Mouse (Mus musculus) intestine, embryonic 15.5 days (tissue): ENCODE results near the gene Vsig8. TPM values are rescaled to one million over a fixed set of nuclear protein-coding genes. Genes with fewer than 3 reads are reported as not detected.

Experiments
- ATAC-seq: fragments of 200-750 bp; cut with Nextera tagmentation; 2 replicates; pipeline ENCODE4 v1.8.0; 2017; ENCODE audit warnings: moderate TSS enrichment, moderate library complexity
- H3K27ac ChIP-seq: fragments of 300-500 bp; sonication (generic); 2 replicates; pipeline ENCODE4 v1.5.1; 2015; ENCODE audit warnings: mild to moderate bottlenecking, inconsistent platforms
- H3K27me3 ChIP-seq: fragments of 300-500 bp; sonication (generic); replicated peaks from 2 replicates; pipeline ENCODE4 v1.6.1; 2015; ENCODE audit warnings: inconsistent platforms
- H3K36me3 ChIP-seq: fragments of 300-500 bp; sonication (generic); 2 replicates; pipeline ENCODE4 v1.6.1; 2015; ENCODE audit warnings: inconsistent platforms
- H3K4me1 ChIP-seq: fragments of 300-500 bp; sonication (generic); replicated peaks from 2 replicates; pipeline ENCODE4 v1.6.1; 2015; ENCODE audit warnings: inconsistent platforms
- H3K4me2 ChIP-seq: fragments of 300-500 bp; sonication (generic); replicated peaks from 2 replicates; pipeline ENCODE4 v1.6.1; 2015; ENCODE audit warnings: mild to moderate bottlenecking, inconsistent platforms
- H3K4me3 ChIP-seq: fragments of 300-500 bp; sonication (generic); replicated peaks from 2 replicates; pipeline ENCODE4 v1.5.1; 2015; ENCODE audit warnings: inconsistent platforms
- H3K9ac ChIP-seq: fragments of 300-500 bp; sonication (generic); 2 replicates; pipeline ENCODE4 v1.6.1; 2015; ENCODE audit warnings: inconsistent platforms
- H3K9me3 ChIP-seq: fragments of 300-500 bp; sonication (generic); 2 replicates; pipeline ENCODE4 v1.6.1; 2016; ENCODE audit warnings: inconsistent platforms
- WGBS: fragments of 180-500 bp; shearing (Covaris S2); methylation state at CpG from one replicate; pipeline ENCODE4 v1.1.7; 2015; 5-methylcytosine and 5-hydroxymethylcytosine counted together
- polyA plus RNA-seq: library from polyadenylated mRNA; unstranded; fragments of >200 nt; fragmentation: Nextera tagmentation; extraction: Ambion mirVana; gene quantifications from 2 replicates; pipeline ENCODE4 v1.2.1, GENCODE M21; 2015

Gene Vsig8
- polyA plus RNA-seq, 1 experiment from 2014 or later, result 0.28 TPM

GRCm38 (mm10) chr1:172602326-172602725 lies 46.6 kb downstream of the Vsig8 start, which contains the start of gene Fcrl6:
Gene Fcrl6, minus strand, starts transcription at chr1:172602551.
- Histone ChIP-seq H3K4me2 (no peak within 1 kb of the TSS), H3K27ac (no peak within 1 kb of the TSS), H3K36me3 (no peaks in the 10 kb centered on the region), H3K27me3 (no peaks in the 10 kb centered on the region), H3K9me3 (no peaks in the 10 kb centered on the region), H3K4me1 (no peaks in the 10 kb centered on the region), H3K9ac (no peak within 1 kb of the TSS), H3K4me3 (no peak within 1 kb of the TSS)
- ATAC-seq, result no peak
- 76% methylated on average over 1 of the region's 1 CpGs for whole genome bisulfite sequencing

GRCm38 (mm10) chr1:172611304-172611703 lies 55.6 kb downstream of the Vsig8 start:
- Histone ChIP-seq H3K9ac (no peak overlapping the region), H3K4me2 (no peak overlapping the region), H3K27ac (no peak overlapping the region), H3K4me1 (no peaks in the 10 kb centered on the region), H3K9me3 (no peaks in the 10 kb centered on the region), H3K4me3 (no peak overlapping the region), H3K27me3 (no peaks in the 10 kb centered on the region), H3K36me3 (no peaks in the 10 kb centered on the region)
- WGBS, result 79% methylated on average over 10 of the region's 10 CpGs
- no peak for ATAC-seq

- H3K27ac ChIP-seq, result no peak overlapping the region
- H3K27me3 ChIP-seq, result no peaks in the 10 kb centered on the region
- H3K4me3 ChIP-seq, result no peak overlapping the region
- no peak overlapping the region for H3K9ac ChIP-seq
- 39% methylated on average over 1 of the region's 1 CpGs for WGBS
- no peaks in the 10 kb centered on the region for H3K36me3 ChIP-seq
- no peak overlapping the region for H3K4me2 ChIP-seq
- no peaks in the 10 kb centered on the region for H3K9me3 ChIP-seq
- ATAC-seq, result no peak
- H3K4me1 ChIP-seq, result peaks cover 4% of the 10 kb centered on the region; the same call in 1 of the 2 replicates
These were observed 57.0 kb downstream of the Vsig8 start for GRCm38 (mm10) chr1:172612745-172613144.

Other genes starting within 250 kb of the Vsig8 start
- 0.08 TPM in 1 of 2 replicates, not detected in the other for gene Kcnj9, start 226.6 kb upstream of the Vsig8 start, polyA plus RNA-seq
- gene Kcnj10, start 214.7 kb upstream of the Vsig8 start, polyA plus RNA-seq, result 0.08 TPM in 2 replicates
- 6.3 and 6.4 TPM in 2 replicates for gene Pigm, start 179.4 kb upstream of the Vsig8 start, polyA plus RNA-seq
- 2.2 and 2.5 TPM in 2 replicates for gene Slamf9, start 80.6 kb upstream of the Vsig8 start, polyA plus RNA-seq
- 68.7 and 77.8 TPM in 2 replicates for gene Igsf9, start 74.2 kb upstream of the Vsig8 start, polyA plus RNA-seq
- gene Tagln2, start 55.9 kb upstream of the Vsig8 start, polyA plus RNA-seq, result 388 and 395 TPM in 2 replicates
- 1.1 and 1.2 TPM in 2 replicates for gene Cfap45, start 35.1 kb upstream of the Vsig8 start, polyA plus RNA-seq
- 0.33 and 0.37 TPM in 2 replicates for gene Slamf8, start 34.6 kb downstream of the Vsig8 start, polyA plus RNA-seq
- gene Fcrl6, start 46.6 kb downstream of the Vsig8 start, polyA plus RNA-seq, result not detected in 2 replicates
- gene Dusp23, start 77.0 kb downstream of the Vsig8 start, polyA plus RNA-seq, result 11.3 and 12.8 TPM in 2 replicates
- gene Crp, start 142.1 kb downstream of the Vsig8 start, polyA plus RNA-seq, result 1.5 and 1.6 TPM in 2 replicates